Mouse (Mus musculus) kidney, postnatal 36 days (tissue): Measurements from ENCODE around the gene Josd1.

Source experiments
- DNase-seq, 2 experiments: peaks; one replicate each; pipeline ENCODE4 v3.0.0; 2021 to 2022; ENCODE audit warnings: mixed read lengths in 2 of 2

The Josd1 gene

DNA sequence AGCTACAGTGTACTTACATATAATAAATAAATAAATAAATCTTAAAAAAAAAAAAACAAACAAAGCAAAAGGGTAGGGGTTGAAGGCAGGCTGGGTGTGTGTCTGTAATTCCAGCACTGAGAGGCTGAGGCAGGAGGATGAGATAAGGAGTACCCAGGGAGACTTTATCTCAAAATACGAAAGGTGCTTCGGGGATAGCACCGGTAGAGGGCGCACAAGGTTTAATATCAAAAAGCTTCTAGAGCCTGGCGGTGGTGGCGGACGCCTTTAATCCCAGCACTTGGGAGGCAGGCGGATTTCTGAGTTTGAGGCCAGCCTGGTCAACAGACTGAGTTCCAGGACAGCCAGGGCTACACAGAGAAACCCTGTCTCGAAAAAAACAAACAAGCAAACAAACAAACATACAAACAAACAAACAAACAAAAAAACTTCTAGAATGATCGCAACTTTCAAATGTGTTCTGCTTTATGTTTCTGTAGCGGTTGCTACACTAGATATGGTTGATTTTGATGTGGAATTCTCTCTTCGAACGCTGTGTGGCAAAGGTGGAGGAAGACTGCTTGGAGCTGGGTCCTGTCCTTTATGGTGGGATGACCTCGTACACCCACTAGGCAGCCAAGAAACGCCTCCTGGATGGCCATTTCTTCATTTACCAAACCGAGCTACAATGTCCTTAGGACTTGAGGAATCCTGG lies 29.7 kb downstream of the Josd1 start:
- peak; percentile 89 to 95 for DNase-seq

DNA sequence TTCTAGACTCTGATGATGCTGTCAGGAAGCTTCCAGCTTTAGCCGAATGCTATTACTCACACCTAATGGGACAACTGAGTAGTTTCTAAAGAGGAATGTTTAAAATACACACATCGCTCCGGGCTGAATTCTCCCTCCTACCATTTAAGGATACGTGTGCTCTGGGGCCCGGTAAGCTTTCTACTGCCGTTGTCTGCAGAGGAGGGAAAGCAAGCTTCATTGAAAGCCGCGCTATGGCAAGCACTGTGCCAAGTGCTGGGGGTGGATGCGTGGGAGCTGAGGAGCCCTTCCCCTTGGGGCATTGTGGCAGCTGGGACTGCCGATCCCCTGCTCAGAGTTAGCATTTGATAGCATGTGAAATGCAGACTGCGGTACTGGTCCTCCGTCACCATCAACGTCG lies 31.3 kb downstream of the Josd1 start:
- DNase-seq = no peak

DNA sequence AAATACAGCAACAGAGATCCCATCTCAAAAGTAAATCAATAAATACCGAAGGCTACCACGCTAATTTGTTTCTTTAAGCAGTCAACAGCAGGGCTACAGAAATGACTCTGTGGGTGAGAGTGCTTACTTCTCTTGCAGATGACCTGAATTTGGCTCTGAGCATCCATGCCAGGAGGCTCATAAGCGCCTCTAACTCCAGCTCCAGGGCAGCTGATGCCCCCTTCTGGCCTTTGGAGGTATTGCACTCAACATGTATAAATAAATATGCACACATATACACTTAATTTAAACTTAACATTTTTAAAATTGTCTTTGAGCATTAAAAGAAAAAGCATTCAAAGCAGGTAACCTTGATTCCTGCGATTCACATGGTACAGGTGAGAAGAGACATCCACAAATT lies 36.2 kb downstream of the Josd1 start:
- DNase-seq = peak in 1 of 2 experiments; percentile 34

DNA sequence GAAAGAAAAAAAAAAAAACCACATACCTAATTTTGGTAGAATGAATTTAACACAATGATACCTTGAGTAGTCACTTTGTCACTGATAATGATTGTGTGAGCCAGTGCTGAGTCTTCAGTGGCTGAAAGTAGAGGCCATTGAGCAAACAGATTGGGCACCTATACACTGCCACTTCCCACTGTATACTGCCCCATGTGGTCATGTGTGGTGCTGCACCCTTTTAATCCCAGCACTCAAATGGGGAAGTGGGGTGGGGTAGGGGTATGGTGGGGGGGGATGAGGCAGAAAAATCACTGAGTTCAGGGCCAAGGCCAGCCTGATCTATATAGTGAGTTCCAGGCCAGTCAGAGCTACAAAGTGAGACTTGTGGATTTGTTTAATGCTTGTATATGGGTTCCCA lies 37.1 kb downstream of the Josd1 start:
- DNase-seq = peak; percentile 12 to 73

DNA sequence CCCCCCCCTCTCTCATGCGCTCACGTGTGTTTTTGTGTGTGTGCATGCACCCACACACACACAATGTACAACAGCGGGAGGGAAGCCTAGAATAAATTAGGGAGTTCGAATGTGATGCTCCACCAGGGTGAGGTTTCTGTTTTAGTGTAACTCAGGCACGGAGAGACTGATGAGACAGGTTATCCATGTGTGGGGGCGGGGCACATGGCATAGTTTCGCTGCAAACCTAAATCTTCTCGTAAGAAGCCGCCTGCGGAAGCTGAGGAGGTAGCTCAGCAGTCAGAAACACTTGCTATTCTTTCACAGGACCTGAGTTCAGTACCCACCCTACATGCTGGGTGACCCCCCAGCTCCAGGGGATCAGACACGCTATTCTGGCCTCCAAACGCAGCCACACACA lies 39.6 kb downstream of the Josd1 start:
- no peak for DNase-seq

DNA sequence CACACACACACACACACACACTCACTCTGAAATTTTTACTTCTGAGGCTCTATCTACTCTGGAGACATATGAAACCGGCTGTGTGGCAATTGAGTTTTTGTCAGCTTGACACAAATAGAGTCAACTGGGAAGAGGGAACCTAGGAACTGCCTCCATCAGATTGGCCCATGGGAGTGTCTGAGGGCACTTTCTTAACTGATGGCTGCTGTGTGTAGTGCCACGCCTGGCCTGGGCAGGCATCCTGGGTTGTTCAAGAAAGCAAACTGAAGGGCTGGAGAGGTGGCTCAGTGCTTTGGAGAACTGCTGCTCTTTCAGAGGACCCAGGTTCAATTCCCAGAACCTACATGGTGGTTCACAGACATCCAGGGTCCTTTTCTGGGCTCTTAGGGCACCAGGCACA lies 42.2 kb downstream of the Josd1 start:
- DNase-seq = no peak

DNA sequence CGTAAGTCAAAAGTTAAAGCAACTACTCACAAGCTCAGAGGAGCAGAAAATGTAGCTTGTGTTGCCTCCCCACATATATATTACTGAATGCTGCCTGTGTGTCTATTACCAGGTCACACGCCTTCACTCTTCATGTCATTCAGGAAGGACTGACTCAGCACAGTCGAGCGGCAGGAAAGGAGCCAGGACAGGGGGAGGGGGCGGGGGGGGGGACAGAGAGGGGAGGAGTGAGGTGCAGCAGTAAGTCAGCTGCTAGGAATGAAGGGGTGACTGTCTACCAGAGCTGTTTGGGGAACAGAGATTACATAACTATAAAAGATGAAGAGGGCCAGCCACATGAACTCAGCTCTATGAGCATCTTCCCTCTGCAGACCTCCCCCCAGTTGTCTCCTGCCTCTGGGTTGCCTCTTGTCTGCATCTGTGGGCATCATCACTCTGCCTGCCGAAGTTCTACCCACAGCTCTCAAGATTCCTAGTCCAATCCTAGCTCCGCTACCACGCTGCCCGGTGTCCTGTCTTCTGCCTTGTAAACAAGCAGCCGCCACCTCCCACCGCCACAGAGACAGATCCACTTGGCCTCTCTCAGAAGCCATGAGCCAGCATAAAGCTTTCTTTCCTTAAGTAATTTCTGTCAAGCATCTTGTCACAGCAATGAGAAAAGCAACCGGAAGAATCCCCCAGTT lies 46.4 kb downstream of the Josd1 start:
- DNase-seq = no peak

DNA sequence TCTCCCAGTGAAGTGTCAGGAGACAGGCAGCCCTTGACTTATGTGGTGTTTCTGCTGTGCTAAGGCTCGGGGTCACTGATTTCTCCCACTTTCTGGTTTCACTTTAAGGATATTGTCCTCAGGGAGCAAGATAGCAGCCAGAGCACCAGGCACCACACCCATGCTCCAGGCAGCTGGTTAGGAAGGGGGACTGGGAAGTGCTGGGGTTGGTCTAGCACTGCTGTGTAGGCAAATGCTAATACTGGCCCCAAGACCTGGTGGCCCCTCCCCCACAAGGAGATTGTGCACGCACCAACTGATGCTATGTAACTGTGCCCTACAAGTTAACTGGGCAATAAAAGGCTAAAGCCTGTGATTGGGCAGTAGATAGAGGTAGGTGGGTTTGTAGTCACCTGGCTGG lies 57.2 kb downstream of the Josd1 start:
- DNase-seq = no peak
